Comparison of ENCODE assay signal across 24 mouse cellular contexts in genomic region chr10:89194440-89194839, GRCm38 (mm10).
"Had no signal": no experiment of that assay in that cellular context is flagged by ENCODE, and none has a peak within 500 bp of the region (broad histone marks: within the 10 kb centered on the region; RNA-seq: fewer than 3 reads in every experiment).

No protein-coding gene starts in this region.

- H3K9ac ChIP-seq: kidney, embryonic 15.5 days; limb, embryonic 12.5 days; limb, embryonic 15.5 days; liver, embryonic 14.5 days; liver, postnatal 0 days; lung, embryonic 14.5 days; midbrain, embryonic 12.5 days; midbrain, embryonic 15.5 days; neural tube, embryonic 12.5 days; neural tube, embryonic 15.5 days had no signal

- H3K4me3 ChIP-seq: kidney, embryonic 15.5 days; layer of hippocampus, adult 2 months; left cerebral cortex, adult 2 months; limb, embryonic 12.5 days; limb, embryonic 15.5 days; midbrain, embryonic 12.5 days; midbrain, embryonic 15.5 days; neural tube, embryonic 12.5 days; neural tube, embryonic 15.5 days had no signal

- H3K9me3 ChIP-seq: kidney, embryonic 15.5 days; limb, embryonic 12.5 days; limb, embryonic 15.5 days; midbrain, embryonic 12.5 days; midbrain, embryonic 15.5 days; neural tube, embryonic 12.5 days; neural tube, embryonic 15.5 days had no signal

- DNase-seq: kidney, adult 8-10 months; kidney, postnatal 10 days; kidney, postnatal 36 days; layer of hippocampus, postnatal 36 days; liver, postnatal 0 days; lung, embryonic 14.5 days; right cerebral cortex, adult 18-20 months; right cerebral cortex, postnatal 14 days; right cerebral cortex, postnatal 4 days; thymus, postnatal 25 days had no signal

- H3K4me2 ChIP-seq: kidney, embryonic 15.5 days; limb, embryonic 12.5 days; limb, embryonic 15.5 days; liver, embryonic 11.5 days; lung, embryonic 14.5 days; midbrain, embryonic 12.5 days; midbrain, embryonic 15.5 days; neural tube, embryonic 12.5 days; neural tube, embryonic 15.5 days had no signal

- H3K27ac ChIP-seq: kidney, embryonic 15.5 days; layer of hippocampus, adult 2 months; left cerebral cortex, adult 2 months; limb, embryonic 12.5 days; limb, embryonic 15.5 days; liver, embryonic 14.5 days; macrophage; midbrain, embryonic 12.5 days; midbrain, embryonic 15.5 days; neural tube, embryonic 12.5 days; neural tube, embryonic 15.5 days; stomach, postnatal 0 days had no signal

- H3K36me3 ChIP-seq: kidney, embryonic 15.5 days; limb, embryonic 12.5 days; limb, embryonic 15.5 days; midbrain, embryonic 12.5 days; midbrain, embryonic 15.5 days; neural tube, embryonic 12.5 days; neural tube, embryonic 15.5 days had no signal

- H3K27me3 ChIP-seq: kidney, embryonic 15.5 days; limb, embryonic 12.5 days; limb, embryonic 15.5 days; midbrain, embryonic 12.5 days; midbrain, embryonic 15.5 days; neural tube, embryonic 12.5 days; neural tube, embryonic 15.5 days had no signal

- ATAC-seq: liver, postnatal 0 days; lung, postnatal 0 days; midbrain, embryonic 15.5 days had no signal

- H3K4me1 ChIP-seq: limb, embryonic 12.5 days; limb, embryonic 15.5 days; midbrain, embryonic 12.5 days; midbrain, embryonic 15.5 days; neural tube, embryonic 12.5 days; neural tube, embryonic 15.5 days had no signal
